Mouse (Mus musculus): ENCODE results near the gene B3galt5. TPM values are rescaled to one million over a fixed set of nuclear protein-coding genes. Genes with fewer than 3 reads are reported as not detected.

The B3galt5 gene
- polyA plus RNA-seq, 1 experiment from 2014 or later, result 1.7 TPM

DNA sequence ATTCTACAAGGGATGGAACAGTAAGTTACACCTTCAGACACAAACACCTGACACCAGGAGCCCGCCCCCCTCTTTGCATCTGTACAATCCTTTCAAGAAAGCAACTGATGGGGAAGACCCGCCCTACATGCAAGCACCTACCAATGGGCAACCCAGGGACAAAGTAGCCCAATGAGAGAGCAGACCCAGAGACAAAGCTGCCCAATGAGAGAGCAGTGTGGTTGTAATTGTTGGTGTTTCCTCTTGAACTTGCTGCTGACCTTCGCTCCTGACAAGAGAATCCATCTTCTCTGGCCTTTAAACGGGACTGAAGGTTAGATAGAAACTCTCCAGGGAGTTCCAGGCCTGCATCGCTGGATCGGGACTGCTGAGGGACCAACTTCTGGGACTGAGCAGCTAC lies 118.4 kb downstream of the B3galt5 start:
- Histone ChIP-seq H3K4me3 (0 out of 2 replicates have a peak overlapping the region, but pooled peaks have one; percentile 0), H3K27me3 (no peaks in the 10 kb centered on the region), H3K4me1 (no peaks in the 10 kb centered on the region), H3K36me3 (no peaks in the 10 kb centered on the region), H3K9me3 (replicated peaks) (no peaks in the 10 kb centered on the region), H3K9ac (no peak overlapping the region), H3K4me2 (replicated peaks) (peak overlapping the region; percentile 29), H3K27ac (no peak overlapping the region)
- WGBS, result 30% methylated on average over 6 of the region's 6 CpGs
- ATAC-seq (ENCODE audit: low FRiP score), result peak; percentile 81

DNA sequence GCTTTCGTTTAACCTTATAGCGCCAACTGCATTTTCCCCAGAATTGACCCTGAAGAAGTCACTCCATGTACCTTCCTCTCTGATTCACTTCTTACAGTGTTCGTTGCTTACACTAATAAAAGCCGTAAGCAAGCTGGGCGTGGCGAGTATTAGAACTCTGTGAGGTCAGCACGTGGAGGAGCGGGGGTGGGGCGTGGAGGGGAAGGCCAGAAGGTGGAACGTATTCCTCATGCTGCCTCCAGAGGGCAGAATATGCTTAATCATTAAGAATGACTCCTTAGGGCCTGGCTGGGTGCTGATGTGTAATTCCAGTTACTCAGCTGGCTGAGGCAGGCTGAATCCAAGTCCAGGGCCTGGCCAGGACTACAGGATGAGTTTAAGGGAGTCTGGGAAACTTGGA lies 122.3 kb downstream of the B3galt5 start:
- no peak for ATAC-seq (ENCODE audit: low FRiP score)
- whole genome bisulfite sequencing, result 6% methylated on average over 10 of the region's 10 CpGs

GRCm38 (mm10) chr16:96361305-96362124 lies 125.9 kb downstream of the B3galt5 start:
- Histone ChIP-seq H3K4me3 (no peak overlapping the region), H3K4me1 (0 out of 2 replicates have a peak, but pooled peaks cover 8% of the 10 kb centered on the region), H3K9me3 (replicated peaks) (no peaks in the 10 kb centered on the region), H3K36me3 (no peaks in the 10 kb centered on the region), H3K27me3 (peaks cover 4% of the 10 kb centered on the region), H3K27ac (no peak overlapping the region), H3K9ac (no peak overlapping the region), H3K4me2 (replicated peaks) (no peak overlapping the region)
- WGBS, result 79% methylated on average over 22 of the region's 22 CpGs
- no peak for ATAC-seq (ENCODE audit: low FRiP score)

More for the DNA sequence above, 122.3 kb downstream of the B3galt5 start:
- Histone ChIP-seq H3K4me2 (replicated peaks) (peak overlapping the region; percentile 52), H3K36me3 (no peaks in the 10 kb centered on the region), H3K9ac (no peak overlapping the region), H3K27me3 (peaks cover 4% of the 10 kb centered on the region), H3K4me3 (peak overlapping the region; percentile 16), H3K4me1 (0 out of 2 replicates have a peak, but pooled peaks cover 8% of the 10 kb centered on the region), H3K9me3 (replicated peaks) (no peaks in the 10 kb centered on the region), H3K27ac (no peak overlapping the region)

GRCm38 (mm10) chr16:96362873-96363272 lies 127.3 kb downstream of the B3galt5 start:
- Histone ChIP-seq H3K36me3 (no peaks in the 10 kb centered on the region), H3K9me3 (replicated peaks) (no peaks in the 10 kb centered on the region)
- WGBS, result 22% methylated on average over 4 of the region's 4 CpGs

DNA sequence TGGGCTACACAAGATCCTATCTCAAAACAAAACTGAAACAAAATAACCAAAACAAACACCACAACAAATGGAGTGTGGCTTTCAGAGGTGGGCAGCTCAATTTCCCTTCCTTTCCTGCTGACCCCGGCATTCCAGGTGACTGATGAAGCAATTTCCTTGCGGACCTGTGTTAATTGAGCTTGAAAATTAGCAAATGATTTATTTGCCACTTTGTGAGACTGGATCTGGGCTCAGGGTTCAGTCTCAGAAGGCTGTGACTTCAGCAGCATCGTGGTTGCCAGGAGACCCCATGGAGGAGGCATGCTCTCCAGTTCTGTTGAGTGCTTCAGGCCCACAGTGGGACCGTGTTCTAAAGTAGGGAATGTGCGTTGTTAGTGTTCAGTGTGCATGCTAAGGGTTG lies 127.7 kb downstream of the B3galt5 start:
- Histone ChIP-seq H3K36me3 (no peaks in the 10 kb centered on the region), H3K4me2 (replicated peaks) (no peak overlapping the region), H3K27ac (no peak overlapping the region), H3K4me3 (no peak overlapping the region), H3K27me3 (peaks cover 4% of the 10 kb centered on the region), H3K9ac (no peak overlapping the region), H3K9me3 (replicated peaks) (no peaks in the 10 kb centered on the region), H3K4me1 (0 out of 2 replicates have a peak, but pooled peaks cover 8% of the 10 kb centered on the region)
- WGBS, result 36% methylated on average over 5 of the region's 5 CpGs
- ATAC-seq (ENCODE audit: low FRiP score), result no peak

More at GRCm38 (mm10) chr16:96362873-96363272, 127.3 kb downstream of the B3galt5 start:
- Histone ChIP-seq H3K4me3 (no peak overlapping the region), H3K4me1 (0 out of 2 replicates have a peak, but pooled peaks cover 8% of the 10 kb centered on the region), H3K27ac (no peak overlapping the region), H3K27me3 (peaks cover 4% of the 10 kb centered on the region), H3K9ac (no peak overlapping the region), H3K4me2 (replicated peaks) (no peak overlapping the region)
- ATAC-seq (ENCODE audit: low FRiP score), result no peak

DNA sequence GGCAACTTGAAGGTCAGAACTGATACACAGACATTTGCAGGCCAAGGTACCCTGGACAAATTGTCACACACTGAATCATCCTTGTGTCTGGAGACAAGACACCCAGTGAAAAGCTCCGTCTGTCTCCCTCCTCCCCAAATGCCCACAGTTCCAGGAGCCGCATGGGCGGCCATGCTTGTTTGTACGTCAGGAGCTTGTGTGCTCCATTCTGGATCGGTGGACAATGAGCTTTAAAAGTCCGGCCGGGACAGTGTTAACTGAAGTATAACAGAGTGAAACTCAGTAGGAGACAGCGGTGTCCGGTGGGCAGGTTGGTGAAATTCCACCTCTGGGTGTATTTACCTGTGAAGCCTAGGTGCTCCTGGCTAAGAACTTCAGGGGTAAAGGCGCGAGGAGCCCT lies 129.3 kb downstream of the B3galt5 start:
- Histone ChIP-seq H3K4me2 (replicated peaks) (no peak overlapping the region), H3K27ac (no peak overlapping the region), H3K4me3 (no peak overlapping the region), H3K36me3 (no peaks in the 10 kb centered on the region), H3K4me1 (0 out of 2 replicates have a peak, but pooled peaks cover 8% of the 10 kb centered on the region), H3K9ac (no peak overlapping the region), H3K9me3 (replicated peaks) (no peaks in the 10 kb centered on the region), H3K27me3 (peaks cover 4% of the 10 kb centered on the region)
- no peak for ATAC-seq (ENCODE audit: low FRiP score)
- 82% methylated on average over 11 of the region's 11 CpGs for WGBS

Other genes with a start within 250 kb of the B3galt5 start
- 66.3 and 70.5 TPM in 2 replicates for gene Psmg1, start 244.8 kb upstream of the B3galt5 start, polyA plus RNA-seq (2016; fragmentation: Nextera tagmentation; extraction: Ambion mirVana)
- gene Brwd1, start 153.3 kb upstream of the B3galt5 start, polyA plus RNA-seq (2016; fragmentation: Nextera tagmentation; extraction: Ambion mirVana), result 219 and 232 TPM in 2 replicates
- gene Hmgn1, start 108.1 kb upstream of the B3galt5 start, polyA plus RNA-seq (2016; fragmentation: Nextera tagmentation; extraction: Ambion mirVana), result 655 and 709 TPM in 2 replicates
- gene Wrb, start 90.4 kb upstream of the B3galt5 start, polyA plus RNA-seq (2016; fragmentation: Nextera tagmentation; extraction: Ambion mirVana), result 117 and 121 TPM in 2 replicates
- gene Lca5l, start 43.5 kb upstream of the B3galt5 start, polyA plus RNA-seq (2016; fragmentation: Nextera tagmentation; extraction: Ambion mirVana), result 1.6 TPM in 2 replicates
- 3.0 and 3.2 TPM in 2 replicates for gene Sh3bgr, start 35.4 kb upstream of the B3galt5 start, polyA plus RNA-seq (2016; fragmentation: Nextera tagmentation; extraction: Ambion mirVana)
- gene Itgb2l, start 207.8 kb downstream of the B3galt5 start, polyA plus RNA-seq (2016; fragmentation: Nextera tagmentation; extraction: Ambion mirVana), result not detected in 2 replicates
- 97.1 and 116 TPM in 2 replicates for gene Pcp4, start 231.8 kb downstream of the B3galt5 start, polyA plus RNA-seq (2016; fragmentation: Nextera tagmentation; extraction: Ambion mirVana)